Comparison of ENCODE assay signal across 24 mouse cellular contexts in the genomic region with DNA sequence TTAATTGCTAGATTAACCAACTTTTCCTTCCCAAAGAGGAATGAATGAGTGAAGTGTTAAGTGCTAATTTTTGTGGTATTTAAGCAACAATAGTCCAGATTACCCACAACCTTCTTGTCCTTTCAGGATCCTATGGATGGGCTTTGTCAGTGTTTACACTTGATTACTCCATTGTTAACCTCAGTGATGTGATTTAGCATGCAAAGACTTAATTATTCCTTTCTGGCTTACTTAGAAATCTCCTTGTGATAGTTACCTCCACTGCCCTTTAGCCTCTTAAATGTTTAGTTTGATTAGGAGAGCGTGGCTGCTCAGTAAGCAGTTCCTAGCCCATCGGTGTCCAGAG. TPM values are rescaled to one million over a fixed set of nuclear protein-coding genes. Genes with fewer than 3 reads are reported as not detected.
DNase-seq lines count a peak whose midpoint lies in the region; ATAC-seq and TF ChIP-seq lines count a peak whose summit lies in the region.
"Had no signal": no experiment of that assay in that cellular context is flagged by ENCODE, and none has a peak within 500 bp of the region (broad histone marks: within the 10 kb centered on the region; RNA-seq: fewer than 3 reads in every experiment).

No protein-coding gene starts in this region.

- H3K36me3 ChIP-seq in kidney, embryonic 16.5 days (ENCODE audit: insufficient read depth, low read length) = no peaks in the 10 kb centered on the region; the same call in 1 of the 2 replicates
- no peaks in the 10 kb centered on the region for H3K36me3 ChIP-seq in kidney, adult 2 months (ENCODE audit: control insufficient read depth, insufficient read depth, low read length)
- H3K36me3 ChIP-seq in liver, postnatal 0 days (replicated peaks; ENCODE audit: insufficient read depth, low read length) = no peaks in the 10 kb centered on the region
- H3K36me3 ChIP-seq: heart, embryonic 15.5 days; liver, embryonic 13.5 days; lung, embryonic 15.5 days; midbrain, embryonic 15.5 days had no signal

- intact Hi-C loops in gastrocnemius, adult 2 months (cut with DNase I) = no loop called here
- intact Hi-C loops in left cerebral cortex, postnatal 14 days (cut with DNase I) = no loop called here

- H3K27me3 ChIP-seq in kidney, embryonic 16.5 days (ENCODE audit: insufficient read depth, low read length) = no peaks in the 10 kb centered on the region
- no peaks in the 10 kb centered on the region for H3K27me3 ChIP-seq in kidney, adult 2 months (replicated peaks; ENCODE audit: control insufficient read depth, insufficient read depth, low read length)
- H3K27me3 ChIP-seq in liver, postnatal 0 days (ENCODE audit: insufficient read depth, low read length) = no peaks in the 10 kb centered on the region
- H3K27me3 ChIP-seq: heart, embryonic 15.5 days; liver, embryonic 13.5 days; midbrain, embryonic 15.5 days had no signal

- TF ChIP-seq EP300 in liver, postnatal 0 days (IDR thresholded peaks at IDR 0.05; ENCODE audit: low read depth) = no peak

- no peak overlapping the region for H3K4me2 ChIP-seq in kidney, embryonic 16.5 days (replicated peaks; ENCODE audit: low read depth, low read length)
- peak overlapping the region; percentile 20 for H3K4me2 ChIP-seq in liver, postnatal 0 days (ENCODE audit: low read depth, low read length)
- H3K4me2 ChIP-seq: heart, embryonic 15.5 days; liver, embryonic 13.5 days; lung, embryonic 15.5 days; midbrain, embryonic 15.5 days had no signal

- no peak for ATAC-seq in kidney, embryonic 16.5 days (ENCODE audit: low FRiP score, low TSS enrichment)
- ATAC-seq in liver, postnatal 0 days = no peak
- ATAC-seq: CD4-positive, CD25-positive, alpha-beta regulatory T cell, adult 4 months; forebrain, postnatal 0 days; hindbrain, embryonic 16.5 days; midbrain, embryonic 15.5 days had no signal

- no peak for TF ChIP-seq POLR2A in kidney, adult 2 months (IDR thresholded peaks at IDR 0.05; ENCODE audit: low read depth, low read length)

- WGBS in kidney, embryonic 16.5 days = 27% methylated on average over 2 of the region's 2 CpGs
- 41% methylated on average over 2 of the region's 2 CpGs for WGBS in kidney, adult 2 months
- 46% methylated on average over 2 of the region's 2 CpGs for WGBS in liver, postnatal 0 days (ENCODE audit: insufficient replicate concordance)

- H3K9ac ChIP-seq in kidney, embryonic 16.5 days (replicated peaks; ENCODE audit: low read length) = no peak overlapping the region
- H3K9ac ChIP-seq in liver, postnatal 0 days (replicated peaks) = no peak overlapping the region
- H3K9ac ChIP-seq: forebrain, postnatal 0 days; heart, embryonic 15.5 days; liver, embryonic 13.5 days; lung, embryonic 15.5 days; midbrain, embryonic 15.5 days had no signal

- peaks cover 46% of the 10 kb centered on the region for H3K4me1 ChIP-seq in kidney, embryonic 16.5 days (ENCODE audit: insufficient read depth, low read length)
- peaks cover 39% of the 10 kb centered on the region for H3K4me1 ChIP-seq in kidney, adult 2 months (ENCODE audit: control insufficient read depth, insufficient read depth, low read length)
- H3K4me1 ChIP-seq in liver, postnatal 0 days (ENCODE audit: insufficient read depth) = peaks cover 14% of the 10 kb centered on the region; the same call in 1 of the 2 replicates
- H3K4me1 ChIP-seq: lung, embryonic 15.5 days; midbrain, embryonic 15.5 days had no signal

- H3K9me3 ChIP-seq in kidney, embryonic 16.5 days (ENCODE audit: low read length) = no peaks in the 10 kb centered on the region
- no peaks in the 10 kb centered on the region for H3K9me3 ChIP-seq in liver, postnatal 0 days (ENCODE audit: low read length)
- H3K9me3 ChIP-seq: heart, embryonic 15.5 days; liver, embryonic 13.5 days; lung, embryonic 15.5 days; midbrain, embryonic 15.5 days had no signal

- H3K4me3 ChIP-seq in gastrocnemius, adult 2 months = no peak overlapping the region
- no peak overlapping the region for H3K4me3 ChIP-seq in kidney, embryonic 16.5 days (ENCODE audit: low read length)
- H3K4me3 ChIP-seq in kidney, adult 2 months (ENCODE audit: insufficient read depth, low read depth, low read length) = no peak overlapping the region
- no peak overlapping the region for H3K4me3 ChIP-seq in liver, postnatal 0 days (ENCODE audit: low read depth, low read length)
- H3K4me3 ChIP-seq: heart, embryonic 15.5 days; liver, embryonic 13.5 days; lung, embryonic 15.5 days; midbrain, embryonic 15.5 days had no signal

- H3K27ac ChIP-seq in gastrocnemius, adult 2 months = peak overlapping the region; percentile 71
- peak overlapping the region; percentile 3; the same call in 1 of the 2 replicates for H3K27ac ChIP-seq in kidney, embryonic 16.5 days (ENCODE audit: low read length)
- no peak overlapping the region for H3K27ac ChIP-seq in kidney, adult 2 months (ENCODE audit: insufficient read depth, low read depth, low read length)
- peak overlapping the region; percentile 53 for H3K27ac ChIP-seq in liver, postnatal 0 days (ENCODE audit: low read depth)
- H3K27ac ChIP-seq: heart, embryonic 15.5 days; liver, embryonic 13.5 days; lung, embryonic 15.5 days; macrophage; midbrain, embryonic 15.5 days had no signal

- no peak for DNase-seq in gastrocnemius, adult 2 months
- DNase-seq in gastrocnemius, postnatal 25 days = no peak
- no peak for DNase-seq in kidney, adult 2 months
- peak; percentile 50 for DNase-seq in retina, postnatal 1 day
- DNase-seq in retina, embryonic 14.5 days (ENCODE audit: low spot score) = no peak
- no peak for DNase-seq in liver, postnatal 0 days
- DNase-seq in left cerebral cortex, postnatal 14 days (ENCODE audit: low spot score in 2 of 2) = no peak
- DNase-seq: adrenal gland, adult 8-10 months; cerebellum, adult 2 months; cerebellum, postnatal 14 days; forebrain, postnatal 0 days; gastrocnemius, postnatal 10 days; kidney, adult 9 months; kidney, postnatal 14 days; layer of hippocampus, adult 9-11 months; liver, embryonic 13.5 days; right cerebral cortex, postnatal 14 days had no signal

- TF ChIP-seq CTCF in gastrocnemius, adult 2 months (IDR thresholded peaks at IDR 0.05) = no peak
- TF ChIP-seq CTCF in kidney, adult 2 months (conservative IDR thresholded peaks at IDR 0.05; ENCODE audit: insufficient read depth, insufficient read length, low read depth, low read length) = no peak
- TF ChIP-seq CTCF in liver, postnatal 0 days (IDR thresholded peaks at IDR 0.05; ENCODE audit: low read depth) = no peak

RNA-seq across cellular contexts. Expression of a gene that starts 18.9 kb away (rescaled TPM):
- 10 to 100 TPM; 28.9 to 30.4 TPM for total RNA-seq in gastrocnemius, adult 2 months (2021)
- total RNA-seq in gastrocnemius, postnatal 25 days (2021) = 10 to 100 TPM; 21.0 TPM
- 23.9 and 25.6 TPM in 2 replicates for polyA plus RNA-seq in kidney, embryonic 16.5 days (2015; fragmentation: Nextera tagmentation; extraction: Ambion mirVana)
- polyA plus RNA-seq in kidney, adult 2 months (2012; rRNA removed) = 106 and 131 TPM in 2 replicates
- 3.9 and 4.2 TPM in 2 replicates for polyA plus RNA-seq in liver, postnatal 0 days (2015; fragmentation: Nextera tagmentation; extraction: Ambion mirVana)
- total RNA-seq in left cerebral cortex, postnatal 14 days (2021) = 10 to 100 TPM; 22.1 to 23.0 TPM

RNA-seq across cellular contexts. Expression of a gene that starts 45.7 kb away (rescaled TPM):
- 10 to 100 TPM; 27.5 to 32.9 TPM for total RNA-seq in gastrocnemius, adult 2 months (2021)
- 10 to 100 TPM; 23.3 to 24.6 TPM for total RNA-seq in gastrocnemius, postnatal 25 days (2021)
- 70.5 and 76.5 TPM in 2 replicates for polyA plus RNA-seq in kidney, embryonic 16.5 days (2015; fragmentation: Nextera tagmentation; extraction: Ambion mirVana)
- polyA plus RNA-seq in kidney, adult 2 months (2012; rRNA removed) = 8.3 and 13.2 TPM in 2 replicates
- polyA plus RNA-seq in liver, postnatal 0 days (2015; fragmentation: Nextera tagmentation; extraction: Ambion mirVana) = 16.2 and 17.5 TPM in 2 replicates
- 10 to 100 TPM; 82.2 to 83.1 TPM for total RNA-seq in left cerebral cortex, postnatal 14 days (2021)
